Mouse (Mus musculus): Measurements from ENCODE around the gene Exog.
A peak's percentile ranks its signal among the peaks of the same experiment; 100 is the strongest.

The Exog gene

GRCm38 (mm10) chr9:119460410-119460809 is 15.7 kb downstream of the Exog start:
- peak; percentile 70 for DNase-seq

GRCm38 (mm10) chr9:119465056-119465455 is 20.3 kb downstream of the Exog start:
- no peak for DNase-seq

- DNase-seq, result peak; percentile 56
These were observed 20.9 kb downstream of the Exog start for GRCm38 (mm10) chr9:119465595-119465994.

- no peak for DNase-seq
These were observed 25.1 kb downstream of the Exog start for GRCm38 (mm10) chr9:119469691-119470353.

- DNase-seq, result no peak
These were observed 27.7 kb downstream of the Exog start for GRCm38 (mm10) chr9:119472412-119472918.

- DNase-seq, result no peak
These were observed 28.3 kb downstream of the Exog start for GRCm38 (mm10) chr9:119473011-119473410.

GRCm38 (mm10) chr9:119473608-119474164 is 28.9 kb downstream of the Exog start:
- no peak for DNase-seq

GRCm38 (mm10) chr9:119474717-119475611 is 30.2 kb downstream of the Exog start:
- DNase-seq, result no peak

GRCm38 (mm10) chr9:119477754-119478153 is 33.0 kb downstream of the Exog start:
- DNase-seq, result peak; percentile 14

GRCm38 (mm10) chr9:119478345-119478744 is 33.6 kb downstream of the Exog start:
- no peak for DNase-seq

GRCm38 (mm10) chr9:119479297-119479696 is 34.6 kb downstream of the Exog start:
- no peak for DNase-seq

GRCm38 (mm10) chr9:119481612-119482011 is 36.9 kb downstream of the Exog start:
- no peak for DNase-seq

- peak; percentile 11 for DNase-seq
These were observed 39.0 kb downstream of the Exog start for GRCm38 (mm10) chr9:119483554-119484353.

GRCm38 (mm10) chr9:119484420-119484819 is 39.7 kb downstream of the Exog start:
- no peak for DNase-seq

GRCm38 (mm10) chr9:119484868-119485267 is 40.1 kb downstream of the Exog start:
- DNase-seq, result no peak

- no peak for DNase-seq
These were observed 51.6 kb downstream of the Exog start for GRCm38 (mm10) chr9:119496354-119496753.

- DNase-seq, result no peak
These were observed 52.2 kb downstream of the Exog start for GRCm38 (mm10) chr9:119496960-119497359.

- no peak for DNase-seq
These were observed 53.0 kb downstream of the Exog start for GRCm38 (mm10) chr9:119497546-119498246.

- DNase-seq, result no peak
These were observed 53.5 kb downstream of the Exog start for GRCm38 (mm10) chr9:119498247-119498607.

GRCm38 (mm10) chr9:119498885-119499284 is 54.1 kb downstream of the Exog start:
- no peak for DNase-seq

- no peak for DNase-seq
These were observed 58.9 kb downstream of the Exog start for GRCm38 (mm10) chr9:119503613-119504012.

Measured in kidney, postnatal 14 days (tissue).